Mouse (Mus musculus) neural tube, embryonic 14.5 days (tissue): ENCODE measurements around the gene Aurkb. TPM values are rescaled to one million over a fixed set of nuclear protein-coding genes. Genes with fewer than 3 reads are reported as not detected.

Source experiments
- ATAC-seq: fragments of 200-750 bp; cut with Nextera tagmentation; 2 replicates; pipeline ENCODE4 v1.8.0; 2017; ENCODE audit warnings: low read depth, mild to moderate bottlenecking, moderate TSS enrichment, moderate library complexity
- H3K27ac ChIP-seq: fragments of 300-500 bp; sonication (generic); 2 replicates; pipeline ENCODE4 v1.5.1; 2014; ENCODE audit warnings: low read depth, mild to moderate bottlenecking, control low read depth, low read length, moderate library complexity, mixed read lengths
- H3K27me3 ChIP-seq: fragments of 300-500 bp; sonication (generic); 2 replicates; pipeline ENCODE4 v1.6.1; 2014; ENCODE audit warnings: low read length; ENCODE audit not compliant: control insufficient read depth, insufficient read depth
- H3K36me3 ChIP-seq: fragments of 300-500 bp; sonication (generic); 2 replicates; pipeline ENCODE4 v1.6.1; 2014; ENCODE audit warnings: low read length, mixed read lengths; ENCODE audit not compliant: control insufficient read depth, insufficient read depth
- H3K4me1 ChIP-seq: fragments of 300-500 bp; sonication (generic); 2 replicates; pipeline ENCODE4 v1.6.1; 2014; ENCODE audit warnings: low read length; ENCODE audit not compliant: control insufficient read depth, insufficient read depth
- H3K4me2 ChIP-seq: fragments of 300-500 bp; sonication (generic); 2 replicates; pipeline ENCODE4 v1.6.1; 2014; ENCODE audit warnings: mild to moderate bottlenecking, low read depth, low read length, control low read depth
- H3K4me3 ChIP-seq: fragments of 300-500 bp; sonication (generic); 2 replicates; pipeline ENCODE4 v1.5.1; 2014; ENCODE audit warnings: low read depth, low read length, control low read depth, mixed read lengths
- H3K9ac ChIP-seq: fragments of 300-500 bp; sonication (generic); replicated peaks from 2 replicates; pipeline ENCODE4 v1.6.1; 2014; ENCODE audit warnings: low read depth, mild to moderate bottlenecking, control low read depth, low read length, mixed read lengths
- H3K9me3 ChIP-seq: fragments of 300-500 bp; sonication (generic); 2 replicates; pipeline ENCODE4 v1.6.1; 2016; ENCODE audit warnings: low read length; ENCODE audit not compliant: control insufficient read depth
- WGBS: fragments of 180-500 bp; shearing (Covaris S2); extraction: QIAGEN DNeasy Blood & Tissue Kit; methylation state at CpG from one replicate; pipeline ENCODE4 v1.1.7; 2014; 5-methylcytosine and 5-hydroxymethylcytosine counted together
- polyA plus RNA-seq: library from polyadenylated mRNA; unstranded; fragments of >200 nt; fragmentation: Nextera tagmentation; extraction: Ambion mirVana; gene quantifications from 2 replicates; pipeline ENCODE4 v1.2.1, GENCODE M21; 2014

Gene Aurkb
- polyA plus RNA-seq, 1 experiment from 2014 or later = 8.7 TPM

DNA sequence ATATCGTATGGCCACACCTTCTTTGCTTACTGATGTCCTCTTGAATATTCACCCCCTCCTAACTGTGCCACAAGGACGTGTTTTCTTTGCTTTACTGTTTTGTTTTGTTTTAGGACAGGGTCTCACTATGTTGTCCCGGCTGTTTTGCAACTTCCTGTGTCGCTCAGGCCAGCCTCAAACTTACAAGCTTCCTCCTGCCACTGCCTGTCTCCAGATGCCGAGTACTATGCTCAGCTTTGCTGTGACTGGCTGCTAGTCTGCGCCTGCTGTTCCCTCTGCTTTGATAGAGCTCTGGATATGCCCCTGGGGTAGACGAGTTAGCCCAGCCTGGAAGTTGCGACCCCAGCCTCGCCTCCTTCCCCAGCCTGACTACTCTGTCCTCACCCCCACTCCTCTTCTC, 11.9 kb upstream of the Aurkb start:
- Histone ChIP-seq H3K27ac (no peak overlapping the region), H3K4me1 (peaks cover 1% of the 10 kb centered on the region; the same call in 1 of the 2 replicates), H3K9me3 (no peaks in the 10 kb centered on the region), H3K9ac (no peak overlapping the region), H3K36me3 (peaks cover 36% of the 10 kb centered on the region), H3K4me3 (no peak overlapping the region), H3K4me2 (no peak overlapping the region), H3K27me3 (no peaks in the 10 kb centered on the region)
- WGBS = 79% methylated on average over 9 of the region's 9 CpGs
- no peak for ATAC-seq

DNA sequence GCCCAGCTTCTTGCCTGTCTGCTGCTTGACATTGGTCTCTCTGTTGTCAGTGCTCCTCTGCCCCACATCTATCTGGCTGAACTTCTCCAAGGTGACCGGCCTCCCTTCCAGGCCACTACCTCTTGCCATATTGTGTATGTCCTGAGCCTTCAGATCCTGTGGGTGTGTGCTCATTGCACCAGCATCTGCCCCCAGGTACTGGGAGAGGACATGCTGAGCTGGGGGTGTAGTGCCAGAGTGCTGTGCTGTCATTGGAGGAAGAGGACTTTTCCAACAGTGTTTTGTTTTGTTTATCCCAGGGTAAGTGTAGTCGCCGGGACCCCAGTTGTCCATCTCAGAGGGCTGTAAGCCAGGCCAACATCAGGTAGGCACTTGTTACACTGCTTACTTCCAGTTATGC, 10.9 kb upstream of the Aurkb start:
- Histone ChIP-seq H3K27ac (no peak overlapping the region), H3K4me2 (no peak overlapping the region), H3K36me3 (peaks cover 31% of the 10 kb centered on the region), H3K4me1 (peaks cover 5% of the 10 kb centered on the region; the same call in 1 of the 2 replicates), H3K9ac (no peak overlapping the region), H3K9me3 (no peaks in the 10 kb centered on the region), H3K4me3 (no peak overlapping the region), H3K27me3 (no peaks in the 10 kb centered on the region)
- 98% methylated on average over 3 of the region's 3 CpGs for whole genome bisulfite sequencing
- no peak for ATAC-seq

DNA sequence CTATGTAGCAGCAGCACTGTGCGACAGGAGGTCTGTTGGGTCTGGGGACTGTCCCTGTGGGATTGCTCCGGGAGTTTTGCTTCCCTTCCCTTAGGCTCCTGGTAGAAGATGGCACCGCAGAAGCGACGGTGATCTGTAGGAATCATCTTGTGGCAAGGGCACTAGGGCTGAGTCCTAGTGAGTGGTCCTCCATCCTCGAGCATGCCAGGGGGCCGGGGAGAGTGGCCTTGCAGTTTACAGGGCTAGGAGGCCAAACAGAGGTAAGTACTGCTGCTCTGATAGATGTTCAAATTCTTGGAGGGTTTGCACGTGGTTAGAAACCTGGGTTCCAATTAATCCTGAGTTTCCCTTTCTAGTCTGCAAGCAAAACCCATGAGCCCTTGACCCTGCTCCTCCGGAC, 10.0 kb upstream of the Aurkb start:
- Histone ChIP-seq H3K36me3 (peaks cover 26% of the 10 kb centered on the region), H3K27ac (peak overlapping the region; percentile 59; the same call in 1 of the 2 replicates), H3K9ac (no peak overlapping the region), H3K27me3 (no peaks in the 10 kb centered on the region), H3K4me1 (peaks cover 5% of the 10 kb centered on the region; the same call in 1 of the 2 replicates), H3K9me3 (no peaks in the 10 kb centered on the region), H3K4me3 (no peak overlapping the region), H3K4me2 (no peak overlapping the region; the same call in 1 of the 2 replicates)
- no peak for ATAC-seq
- 82% methylated on average over 9 of the region's 9 CpGs for WGBS

DNA sequence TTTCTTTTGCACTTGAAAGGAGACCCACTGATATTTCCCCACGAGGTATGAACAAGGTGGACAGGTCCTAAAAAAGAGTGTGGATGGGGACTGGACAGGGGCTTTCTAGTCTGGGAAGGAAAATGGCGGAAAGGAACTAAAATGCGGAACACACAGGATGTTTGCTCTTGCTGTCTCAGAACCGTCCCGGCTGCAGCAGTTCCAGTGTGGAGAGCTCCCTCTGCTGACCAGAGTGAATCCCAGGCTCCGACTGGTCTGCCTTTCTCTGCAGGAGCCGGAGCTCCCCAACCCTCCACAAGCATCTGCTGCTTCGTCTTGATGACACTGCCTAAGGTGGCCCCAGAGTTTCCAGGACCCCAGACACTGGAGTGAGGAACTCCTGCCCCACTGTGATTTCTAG, 9.6 kb upstream of the Aurkb start:
- peak overlapping the region; percentile 59; the same call in 1 of the 2 replicates for H3K27ac ChIP-seq
- H3K4me2 ChIP-seq = no peak overlapping the region; the same call in 1 of the 2 replicates
- no peak overlapping the region for H3K9ac ChIP-seq
- H3K27me3 ChIP-seq = no peaks in the 10 kb centered on the region
- peaks cover 5% of the 10 kb centered on the region; the same call in 1 of the 2 replicates for H3K4me1 ChIP-seq
- WGBS = 2% methylated on average over 8 of the region's 8 CpGs
- ATAC-seq = no peak
- H3K4me3 ChIP-seq = no peak overlapping the region
- peaks cover 21% of the 10 kb centered on the region for H3K36me3 ChIP-seq
- H3K9me3 ChIP-seq = no peaks in the 10 kb centered on the region

DNA sequence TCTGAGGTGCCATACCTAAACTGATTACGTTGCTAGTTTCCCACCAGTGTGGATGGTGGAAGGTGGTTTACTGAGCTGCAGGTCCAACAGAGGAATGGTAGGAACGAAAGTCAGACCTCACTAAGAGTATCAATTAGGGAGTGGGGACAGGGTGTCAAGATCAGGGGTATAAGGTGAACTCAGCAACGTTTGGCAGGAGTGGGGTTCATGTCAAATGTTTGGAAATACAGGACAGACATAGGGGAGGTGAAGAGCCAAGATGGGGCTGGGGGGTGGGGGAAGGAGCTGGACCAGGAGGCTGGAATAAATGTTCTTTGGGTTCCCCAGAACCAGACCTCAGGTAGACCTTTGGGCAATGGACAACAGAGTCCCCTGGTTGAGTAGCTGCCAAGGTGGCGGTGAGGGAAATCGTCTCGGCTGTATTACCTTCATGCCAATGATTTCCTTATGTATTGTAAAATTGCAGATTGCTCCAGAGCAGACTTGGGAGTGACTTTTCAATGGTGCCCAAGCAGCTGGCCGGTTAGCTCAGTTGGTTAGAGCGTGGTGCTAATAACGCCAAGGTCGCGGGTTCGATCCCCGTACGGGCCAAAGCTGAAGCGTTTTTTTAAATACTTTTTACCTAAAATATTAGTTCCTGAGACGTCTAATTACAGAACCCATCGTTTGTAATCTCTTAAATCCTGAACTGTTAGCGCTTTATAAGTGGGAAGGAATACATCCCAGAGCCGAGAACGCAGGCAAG, 8.8 kb upstream of the Aurkb start:
- Histone ChIP-seq H3K36me3 (peaks cover 18% of the 10 kb centered on the region), H3K4me1 (peaks cover 5% of the 10 kb centered on the region; the same call in 1 of the 2 replicates), H3K27ac (peak overlapping the region; percentile 79), H3K9me3 (no peaks in the 10 kb centered on the region), H3K9ac (peak overlapping the region; percentile 65; the same call in 1 of the 2 replicates), H3K4me3 (peak overlapping the region; percentile 61), H3K4me2 (peak overlapping the region; percentile 57), H3K27me3 (no peaks in the 10 kb centered on the region)
- 8% methylated on average over 20 of the region's 20 CpGs for WGBS
- ATAC-seq = 0 out of 2 replicates have a peak, but pooled peaks have one; percentile 16

DNA sequence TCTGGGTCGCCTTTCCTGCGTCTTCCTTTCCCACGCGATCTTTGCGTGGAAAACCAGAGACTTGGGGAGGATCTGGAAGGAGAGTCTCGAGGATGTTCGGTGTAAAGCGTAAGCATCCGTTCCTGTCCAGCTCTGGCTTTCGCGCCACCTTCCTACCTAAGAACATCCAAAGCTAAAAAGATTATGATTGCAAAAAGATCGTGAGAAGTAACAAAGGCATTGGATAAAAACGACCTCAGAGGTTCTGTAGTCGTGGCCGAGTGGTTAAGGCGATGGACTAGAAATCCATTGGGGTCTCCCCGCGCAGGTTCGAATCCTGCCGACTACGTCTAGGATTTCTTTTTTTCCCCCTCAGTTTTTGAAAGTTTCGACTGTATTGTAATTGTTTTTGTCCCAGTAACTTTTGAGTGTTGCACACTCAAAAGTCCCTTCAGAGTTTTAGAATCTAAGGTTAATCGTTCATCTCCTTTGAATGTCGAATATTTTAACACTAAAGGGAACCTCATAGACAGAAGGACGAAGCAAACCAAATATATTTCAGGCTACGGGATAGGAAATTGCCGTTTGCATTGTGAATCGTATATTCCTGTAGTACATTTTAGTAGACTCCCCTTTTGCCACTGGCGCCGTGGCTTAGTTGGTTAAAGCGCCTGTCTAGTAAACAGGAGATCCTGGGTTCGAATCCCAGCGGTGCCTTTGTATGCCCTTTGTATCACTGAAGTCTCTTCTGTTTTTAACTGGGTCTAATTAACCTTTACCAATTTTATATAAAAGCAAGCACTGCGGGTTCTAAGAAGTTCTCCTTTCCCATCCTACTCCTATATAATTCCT, 8.0 kb upstream of the Aurkb start:
- Histone ChIP-seq H3K4me3 (peak overlapping the region; percentile 61), H3K4me2 (peak overlapping the region; percentile 57), H3K9me3 (no peaks in the 10 kb centered on the region), H3K27ac (peak overlapping the region; percentile 79), H3K4me1 (peaks cover 5% of the 10 kb centered on the region; the same call in 1 of the 2 replicates), H3K9ac (peak overlapping the region; percentile 65; the same call in 1 of the 2 replicates), H3K36me3 (peaks cover 18% of the 10 kb centered on the region), H3K27me3 (no peaks in the 10 kb centered on the region)
- peak; percentile 47; the same call in 1 of the 2 replicates for ATAC-seq
- under 1% methylated on average over 34 of the region's 34 CpGs for WGBS

DNA sequence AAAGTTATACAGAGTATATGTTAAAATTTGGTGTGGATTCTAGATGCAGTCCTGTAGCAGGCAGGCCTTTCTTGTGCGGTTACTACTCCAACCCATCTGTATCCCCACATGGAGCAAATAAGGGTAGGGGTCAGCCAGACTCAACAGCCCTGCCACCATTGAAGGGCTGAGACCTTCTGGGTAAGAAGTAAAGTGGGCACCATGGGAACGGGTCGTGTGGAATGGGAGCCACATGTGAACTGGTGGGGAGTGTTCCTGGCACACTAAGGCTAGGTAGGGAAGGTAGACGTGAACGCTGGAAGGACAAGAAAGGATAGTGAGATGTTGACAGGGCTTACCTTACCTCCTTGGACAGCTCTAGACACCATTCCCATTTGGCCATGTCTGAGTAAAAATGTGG, 7.3 kb upstream of the Aurkb start:
- 71% methylated on average over 5 of the region's 5 CpGs for WGBS
- Histone ChIP-seq H3K36me3 (peaks cover 14% of the 10 kb centered on the region), H3K9me3 (no peaks in the 10 kb centered on the region), H3K27ac (0 out of 2 replicates have a peak overlapping the region, but pooled peaks have one; percentile 22), H3K4me1 (peaks cover 5% of the 10 kb centered on the region; the same call in 1 of the 2 replicates), H3K4me2 (no peak overlapping the region), H3K9ac (no peak overlapping the region), H3K4me3 (no peak overlapping the region), H3K27me3 (no peaks in the 10 kb centered on the region)
- no peak for ATAC-seq

DNA sequence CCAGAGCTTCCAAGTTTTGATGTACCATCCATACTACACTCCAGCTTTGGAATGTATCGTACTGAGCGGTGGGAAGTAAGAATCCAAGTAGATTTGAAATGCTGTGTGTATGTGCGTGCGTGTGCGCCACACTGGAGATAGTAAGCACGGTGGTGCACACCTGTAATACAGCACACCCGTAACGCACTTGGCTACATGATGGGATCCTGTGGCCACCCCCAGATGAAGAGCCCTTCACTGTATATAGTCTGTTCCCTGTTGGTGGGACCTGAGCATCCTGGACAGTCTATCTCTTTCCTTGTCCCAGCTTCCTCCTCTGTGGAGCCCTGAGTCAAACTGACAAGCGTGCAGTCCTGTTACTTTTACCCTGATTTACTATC, 938 bp downstream of the Aurkb start:
- no peak overlapping the region for H3K27ac ChIP-seq
- H3K4me1 ChIP-seq = peaks cover 4% of the 10 kb centered on the region; the same call in 1 of the 2 replicates
- H3K4me3 ChIP-seq = peak overlapping the region; percentile 52
- WGBS = 22% methylated on average over 9 of the region's 9 CpGs
- H3K36me3 ChIP-seq = no peaks in the 10 kb centered on the region
- ATAC-seq = no peak
- peak overlapping the region; percentile 98 for H3K4me2 ChIP-seq
- 0 out of 2 replicates have a peak overlapping the region, but pooled peaks have one; percentile 34 for H3K9ac ChIP-seq
- no peaks in the 10 kb centered on the region for H3K27me3 ChIP-seq
- no peaks in the 10 kb centered on the region for H3K9me3 ChIP-seq
